Mouse (Mus musculus) MEL (cell line): Measurements from ENCODE around the gene Tnnc2. TPM values are rescaled to one million over a fixed set of nuclear protein-coding genes. Genes with fewer than 3 reads are reported as not detected.

Experiments
- DNase-seq: peaks from one replicate; pipeline ENCODE4 v3.0.0; 2011; ENCODE audit warnings: low read depth, low spot score
- H3K27ac ChIP-seq: 2 replicates; pipeline ENCODE4 v1.5.1; 2012; ENCODE audit warnings: low read depth, mild to moderate bottlenecking, control low read depth, low read length, moderate library complexity; ENCODE audit not compliant: control insufficient read depth
- H3K27me3 ChIP-seq, 2 experiments: fragments of 150-350 bp in 1 of 2; sonication (generic) in 1 of 2; 2 replicates each; pipeline ENCODE4 v1.6.1; 2012; ENCODE audit warnings: low read length in 2 of 2, mild to moderate bottlenecking in 2 of 2, improper control_type of control experiment in 1 of 2, moderate library complexity in 1 of 2; ENCODE audit not compliant: insufficient read depth in 2 of 2, control insufficient read depth in 1 of 2
- H3K36me3 ChIP-seq, 2 experiments: 2 replicates each; pipeline ENCODE4 v1.6.1; 2012 to 2014; ENCODE audit warnings: low read length in 2 of 2, improper control_type of control experiment in 1 of 2, inconsistent platforms in 1 of 2, mild to moderate bottlenecking in 1 of 2; ENCODE audit not compliant: insufficient read depth in 2 of 2, control insufficient read depth in 1 of 2
- H3K4me1 ChIP-seq, 2 experiments: fragments of 150-350 bp in 1 of 2; sonication (generic) in 1 of 2; 2 replicates each; pipeline ENCODE4 v1.6.1; 2012; ENCODE audit warnings: low read length in 2 of 2, improper control_type of control experiment in 1 of 2, mild to moderate bottlenecking in 1 of 2; ENCODE audit not compliant: insufficient read depth in 2 of 2, control insufficient read depth in 1 of 2
- H3K4me3 ChIP-seq, 2 experiments: fragments of 150-350 bp in 1 of 2; sonication (generic) in 1 of 2; 2 replicates each; pipeline ENCODE4 v1.5.1; 2012; ENCODE audit warnings: low read depth in 2 of 2, low read length in 2 of 2, mild to moderate bottlenecking in 2 of 2, moderate library complexity in 2 of 2, control low read depth in 1 of 2, improper control_type of control experiment in 1 of 2; ENCODE audit not compliant: control insufficient read depth in 1 of 2, insufficient read depth in 1 of 2
- H3K79me2 ChIP-seq: 2 replicates; pipeline ENCODE4 v1.6.1; 2012; ENCODE audit warnings: mild to moderate bottlenecking, low read length, moderate library complexity; ENCODE audit not compliant: control insufficient read depth, poor library complexity, insufficient read depth
- H3K9ac ChIP-seq: 2 replicates; pipeline ENCODE4 v1.6.1; 2012; ENCODE audit warnings: low read depth, mild to moderate bottlenecking, control low read depth, low read length, moderate library complexity; ENCODE audit not compliant: control insufficient read depth, poor library complexity, severe bottlenecking
- H3K9me3 ChIP-seq: fragments of 150-350 bp; sonication (generic); replicated peaks from 2 replicates; pipeline ENCODE4 v1.6.1; 2012; ENCODE audit warnings: mild to moderate bottlenecking, low read length, improper control_type of control experiment, moderate library complexity; ENCODE audit not compliant: insufficient read depth
- BHLHE40 ChIP-seq: IDR thresholded peaks from 2 replicates; pipeline ENCODE4 v1.6.1; 2012; ENCODE audit warnings: low read depth, mild to moderate bottlenecking, inconsistent platforms, low read length, improper control_type of control experiment, borderline replicate concordance
- CHD2 ChIP-seq: IDR thresholded peaks from 2 replicates; pipeline ENCODE4 v1.6.1; 2011; ENCODE audit warnings: low read length, improper control_type of control experiment
- CTCF ChIP-seq, 3 experiments: IDR thresholded peaks in 2 of 3; conservative IDR thresholded peaks in 1 of 3; 2 replicates each; pipeline ENCODE4 v1.5.1; 2011 to 2012; ENCODE audit warnings: low read length in 3 of 3, low read depth in 2 of 3, mild to moderate bottlenecking in 2 of 3, improper control_type of control experiment in 1 of 3, inconsistent platforms in 1 of 3, mixed read lengths in 1 of 3, moderate library complexity in 1 of 3; ENCODE audit not compliant: control insufficient read depth in 1 of 3, insufficient read depth in 1 of 3, poor library complexity in 1 of 3, severe bottlenecking in 1 of 3
- E2F4 ChIP-seq: IDR thresholded peaks from 2 replicates; pipeline ENCODE4 v1.6.1; 2011; ENCODE audit warnings: low read depth, low read length, improper control_type of control experiment, borderline replicate concordance
- ELF1 ChIP-seq: IDR thresholded peaks from 2 replicates; pipeline ENCODE4 v1.6.1; 2014; ENCODE audit warnings: low read depth, mild to moderate bottlenecking, inconsistent platforms, low read length, improper control_type of control experiment, moderate library complexity
- EP300 ChIP-seq, 2 experiments: IDR thresholded peaks; 2 replicates each; pipeline ENCODE4 v1.6.1; 2011; ENCODE audit warnings: improper control_type of control experiment in 2 of 2, low read length in 2 of 2, low read depth in 1 of 2, mild to moderate bottlenecking in 1 of 2
- ETS1 ChIP-seq: IDR thresholded peaks from 2 replicates; pipeline ENCODE4 v1.6.1; 2012; ENCODE audit warnings: low read depth, mild to moderate bottlenecking, inconsistent platforms, low read length, improper control_type of control experiment, moderate library complexity
- GATA1 ChIP-seq: IDR thresholded peaks from 2 replicates; pipeline ENCODE4 v1.6.1; 2011; ENCODE audit warnings: low read depth, low read length, improper control_type of control experiment
- JUND ChIP-seq: IDR thresholded peaks from 2 replicates; pipeline ENCODE4 v1.6.1; 2011; ENCODE audit warnings: low read depth, mild to moderate bottlenecking, improper control_type of control experiment, low read length
- KAT2A ChIP-seq: conservative IDR thresholded peaks from 2 replicates; pipeline ENCODE4 v1.6.1; 2012; ENCODE audit warnings: low read depth, low read length, improper control_type of control experiment, inconsistent platforms
- MAFK ChIP-seq: IDR thresholded peaks from 2 replicates; pipeline ENCODE4 v1.6.1; 2011; ENCODE audit warnings: low read depth, mild to moderate bottlenecking, low read length, improper control_type of control experiment, borderline replicate concordance
- MAX ChIP-seq: IDR thresholded peaks from 2 replicates; pipeline ENCODE4 v1.6.1; 2011; ENCODE audit warnings: low read length, improper control_type of control experiment
- MAZ ChIP-seq: IDR thresholded peaks from 2 replicates; pipeline ENCODE4 v1.6.1; 2012; ENCODE audit warnings: low read depth, mild to moderate bottlenecking, inconsistent platforms, low read length, improper control_type of control experiment
- MEF2A ChIP-seq: IDR thresholded peaks from 2 replicates; pipeline ENCODE4 v1.6.1; 2014; ENCODE audit warnings: low read depth, mild to moderate bottlenecking, inconsistent platforms, low read length, improper control_type of control experiment; ENCODE audit not compliant: poor library complexity, insufficient replicate concordance, severe bottlenecking; ENCODE audit errors: extremely low read depth
- MYC ChIP-seq: IDR thresholded peaks from 2 replicates; pipeline ENCODE4 v1.6.1; 2011; ENCODE audit warnings: low read depth, mild to moderate bottlenecking, low read length, improper control_type of control experiment, moderate library complexity
- NELFE ChIP-seq: IDR thresholded peaks from 2 replicates; pipeline ENCODE4 v1.6.1; 2011; ENCODE audit warnings: low read depth, low read length, improper control_type of control experiment
- POLR2AphosphoS2 ChIP-seq: IDR thresholded peaks from 2 replicates; pipeline ENCODE4 v1.6.1; 2011; ENCODE audit warnings: low read length, improper control_type of control experiment
- RAD21 ChIP-seq: IDR thresholded peaks from 2 replicates; pipeline ENCODE4 v1.6.1; 2011; ENCODE audit warnings: mild to moderate bottlenecking, low read depth, low read length, improper control_type of control experiment
- SIN3A ChIP-seq: IDR thresholded peaks from 2 replicates; pipeline ENCODE4 v1.6.1; 2012; ENCODE audit warnings: low read length, improper control_type of control experiment, inconsistent platforms
- SMC3 ChIP-seq: IDR thresholded peaks from 2 replicates; pipeline ENCODE4 v1.6.1; 2011; ENCODE audit warnings: low read depth, low read length, improper control_type of control experiment
- TBP ChIP-seq: IDR thresholded peaks from 2 replicates; pipeline ENCODE4 v1.8.0; 2011; ENCODE audit warnings: low read depth, low read length, improper control_type of control experiment
- USF1 ChIP-seq: IDR thresholded peaks from 2 replicates; pipeline ENCODE4 v1.6.1; 2014; ENCODE audit warnings: low read depth, mild to moderate bottlenecking, inconsistent platforms, low read length, improper control_type of control experiment, moderate library complexity
- ZC3H11A ChIP-seq: IDR thresholded peaks from 2 replicates; pipeline ENCODE4 v1.6.1; 2012; ENCODE audit warnings: low read depth, mild to moderate bottlenecking, inconsistent platforms, low read length, improper control_type of control experiment
- ZMIZ1 ChIP-seq: IDR thresholded peaks from 2 replicates; pipeline ENCODE4 v1.6.1; 2012; ENCODE audit warnings: low read depth, mild to moderate bottlenecking, inconsistent platforms, low read length, improper control_type of control experiment, moderate library complexity
- polyA plus RNA-seq, 2 experiments: library from polyadenylated mRNA; stranded (reverse) in 1 of 2; unstranded in 1 of 2; fragments of >175 nt in 1 of 2; fragments of >200 nt in 1 of 2; gene quantifications; 2 replicates each; pipeline versions ENCODE4 v1.2.1 to v1.2.4; 2012; ENCODE audit warnings: low replicate concordance in 2 of 2, low read depth in 1 of 2; ENCODE audit not compliant: insufficient read length in 2 of 2, insufficient read depth in 1 of 2, missing spikeins in 1 of 2
- total RNA-seq: library from RNA; depleted of rRNA; stranded (reverse); fragments of 300-350 nt; gene quantifications from 2 replicates; pipeline ENCODE4 v1.2.3, GENCODE M21; 2012

The Tnnc2 gene
- total and polyA plus RNA-seq, 3 experiments: not detected

- Histone ChIP-seq H3K9me3 (no peaks in the 10 kb centered on the region), H3K4me3 (no peak overlapping the region), H3K36me3 (peaks cover 0 to 14% of the 10 kb centered on the region in 2 experiments; a peak in 2 of 4 replicates), H3K4me1 (peaks cover 3 to 19% of the 10 kb centered on the region in 2 experiments), H3K27ac (no peak overlapping the region), H3K79me2 (peaks cover 4% of the 10 kb centered on the region), H3K27me3 (no peaks in the 10 kb centered on the region), H3K9ac (no peak overlapping the region)
- no peak for TF ChIP-seq GATA1
- TF ChIP-seq KAT2A: no peak
- no peak for TF ChIP-seq EP300 (IDR thresholded peaks at IDR 0.05; ENCODE audit: low read depth in 1 of 2, low read length in 2 of 2)
- no peak for TF ChIP-seq SIN3A
- TF ChIP-seq SMC3: no peak
- TF ChIP-seq BHLHE40: no peak
- TF ChIP-seq POLR2AphosphoS2: no peak
- TF ChIP-seq E2F4: no peak
- TF ChIP-seq MEF2A: no peak
- TF ChIP-seq CHD2: no peak
- TF ChIP-seq ETS1: no peak
- TF ChIP-seq ZC3H11A: no peak
- no peak for TF ChIP-seq MAFK
- TF ChIP-seq ELF1: no peak
- no peak for TF ChIP-seq TBP
- TF ChIP-seq MAX: no peak
- TF ChIP-seq MAZ: no peak
- TF ChIP-seq MYC: no peak
- DNase-seq: no peak
Observed at GRCm38 (mm10) chr2:164821060-164821459, 41.3 kb upstream of the Tnnc2 start.

- Histone ChIP-seq H3K9ac (no peak overlapping the region), H3K27ac (no peak overlapping the region), H3K4me1 (peaks cover 6 to 18% of the 10 kb centered on the region in 2 experiments)
- no peak for DNase-seq
- no peak for TF ChIP-seq E2F4
- no peak for TF ChIP-seq NELFE
- TF ChIP-seq JUND: no peak
- TF ChIP-seq USF1: no peak
- TF ChIP-seq RAD21: no peak
- TF ChIP-seq ZMIZ1: no peak
- 0 out of 6 replicates have a peak, but pooled peaks of 2 of the 3 experiments have one; percentile 6 to 9 for TF ChIP-seq CTCF (IDR thresholded peaks at IDR 0.05 in 2 of 3, conservative IDR thresholded peaks at IDR 0.05 in 1 of 3; ENCODE audit: control insufficient read depth in 1 of 3, insufficient read depth in 1 of 3, low read depth in 2 of 3, low read length in 3 of 3, poor library complexity in 1 of 3, severe bottlenecking in 1 of 3)
- TF ChIP-seq KAT2A: no peak
- TF ChIP-seq, all 39 proteins: peak for 1
- H3K79me2 ChIP-seq: no peaks in the 10 kb centered on the region
- H3K9me3 ChIP-seq: no peaks in the 10 kb centered on the region
- H3K27me3 ChIP-seq: no peaks in the 10 kb centered on the region
- no peak overlapping the region for H3K4me3 ChIP-seq
- H3K36me3 ChIP-seq: peaks cover 0 to 13% of the 10 kb centered on the region in 2 experiments; a peak in 2 of 4 replicates
Observed at GRCm38 (mm10) chr2:164817703-164818102, 37.9 kb upstream of the Tnnc2 start.
